29 mouse cellular contexts compared by ENCODE assay signal in the genomic region with DNA sequence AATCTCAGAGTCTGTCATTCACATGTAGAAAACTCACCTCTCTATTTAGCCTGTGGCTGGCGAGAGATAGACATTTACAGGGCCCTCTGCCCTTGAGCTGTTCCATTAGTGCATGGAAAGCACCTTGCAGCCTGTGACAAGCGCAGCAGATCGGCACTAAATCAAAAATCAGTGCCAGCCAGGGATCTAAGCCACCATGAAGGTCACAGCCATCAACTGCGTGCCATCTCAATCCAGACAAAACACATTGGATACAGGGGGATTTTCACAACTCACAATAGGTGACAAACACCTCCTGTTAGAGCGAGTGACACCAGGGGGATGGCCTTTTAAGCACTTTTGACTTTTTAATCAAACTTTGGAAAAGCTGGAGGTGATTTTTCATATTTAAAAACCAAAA. TPM values are rescaled to one million over a fixed set of nuclear protein-coding genes. Genes with fewer than 3 reads are reported as not detected.
DNase-seq lines count a peak whose midpoint lies in the region; ATAC-seq lines count a peak whose summit lies in the region.
"Had no signal": no experiment of that assay in that cellular context is flagged by ENCODE, and none has a peak within 500 bp of the region (broad histone marks: within the 10 kb centered on the region; RNA-seq: fewer than 3 reads in every experiment).

No protein-coding gene starts in this region.

- H3K9me3 ChIP-seq in midbrain, embryonic 11.5 days (ENCODE audit: control insufficient read depth, low read length), result no peaks in the 10 kb centered on the region
- no peaks in the 10 kb centered on the region for H3K9me3 ChIP-seq in midbrain, embryonic 16.5 days (replicated peaks; ENCODE audit: control insufficient read depth, low read length, poor library complexity, severe bottlenecking)
- H3K9me3 ChIP-seq: embryonic facial prominence, embryonic 13.5 days; forebrain, embryonic 10.5 days; forebrain, embryonic 15.5 days; heart, embryonic 12.5 days; hindbrain, embryonic 13.5 days; limb, embryonic 12.5 days; liver, embryonic 15.5 days; neural tube, embryonic 12.5 days had no signal

- H3K4me1 ChIP-seq in midbrain, embryonic 11.5 days (ENCODE audit: control insufficient read depth, insufficient read depth, low read length), result no peaks in the 10 kb centered on the region
- H3K4me1 ChIP-seq in midbrain, embryonic 16.5 days (ENCODE audit: control insufficient read depth, insufficient read depth, low read length), result no peaks in the 10 kb centered on the region
- H3K4me1 ChIP-seq: embryonic facial prominence, embryonic 13.5 days; forebrain, embryonic 10.5 days; forebrain, embryonic 15.5 days; heart, embryonic 12.5 days; hindbrain, embryonic 13.5 days; limb, embryonic 12.5 days; liver, embryonic 15.5 days; neural tube, embryonic 12.5 days had no signal

- H3K9ac ChIP-seq in midbrain, embryonic 11.5 days (ENCODE audit: low read length), result no peak overlapping the region
- no peak overlapping the region for H3K9ac ChIP-seq in midbrain, embryonic 16.5 days (ENCODE audit: low read depth, low read length)
- H3K9ac ChIP-seq: embryonic facial prominence, embryonic 13.5 days; forebrain, embryonic 15.5 days; heart, embryonic 12.5 days; hindbrain, embryonic 13.5 days; limb, embryonic 12.5 days; liver, embryonic 15.5 days; lung, embryonic 14.5 days; neural tube, embryonic 12.5 days had no signal

- no peak overlapping the region for H3K27ac ChIP-seq in midbrain, embryonic 11.5 days (ENCODE audit: low read depth, low read length)
- no peak overlapping the region for H3K27ac ChIP-seq in midbrain, embryonic 16.5 days (ENCODE audit: low read length)
- H3K27ac ChIP-seq: embryonic facial prominence, embryonic 13.5 days; forebrain, embryonic 10.5 days; forebrain, embryonic 15.5 days; hindbrain, embryonic 13.5 days; limb, embryonic 12.5 days; liver, embryonic 15.5 days; neural tube, embryonic 12.5 days had no signal

- no peak overlapping the region for H3K4me3 ChIP-seq in midbrain, embryonic 11.5 days (ENCODE audit: low read depth, low read length)
- no peak overlapping the region for H3K4me3 ChIP-seq in midbrain, embryonic 16.5 days (ENCODE audit: low read depth, low read length)
- H3K4me3 ChIP-seq: embryonic facial prominence, embryonic 13.5 days; forebrain, embryonic 10.5 days; forebrain, embryonic 15.5 days; heart, embryonic 12.5 days; hindbrain, embryonic 13.5 days; limb, embryonic 12.5 days; liver, embryonic 15.5 days; neural tube, embryonic 12.5 days had no signal

- DNase-seq in gastrocnemius, adult 18-20 months (ENCODE audit: low spot score), result peak; percentile 29
- DNase-seq in gastrocnemius, postnatal 14 days, result no peak
- DNase-seq in midbrain, embryonic 11.5 days (ENCODE audit: low spot score, missing footprints), result peak; percentile 75
- DNase-seq in adrenal gland, postnatal 10 days, result peak; percentile 14
- peak; percentile 13 to 17 for DNase-seq in adrenal gland, postnatal 36 days
- no peak for DNase-seq in Muller cell, postnatal 12 days (ENCODE audit: inconsistent ontology term)
- no peak for DNase-seq in thymus, postnatal 14 days
- DNase-seq: B cell, adult 2 months; cerebellum, adult 2 months; gastrocnemius, postnatal 25 days; heart, adult 11 months; heart, postnatal 4 days; kidney, adult 11 months; kidney, postnatal 14 days; layer of hippocampus, adult 9-11 months; lung, embryonic 14.5 days; lung, postnatal 14 days; right cerebral cortex, postnatal 4 days; thymus, adult 2 months had no signal

- no peak for ATAC-seq in midbrain, embryonic 11.5 days (ENCODE audit: low FRiP score)
- ATAC-seq in midbrain, embryonic 16.5 days, result no peak
- ATAC-seq: forebrain, embryonic 15.5 days; inflammation-experienced regulatory T-cells, adult 6 months had no signal

- H3K36me3 ChIP-seq in midbrain, embryonic 11.5 days (ENCODE audit: control insufficient read depth, insufficient read depth, low read length), result no peaks in the 10 kb centered on the region
- no peaks in the 10 kb centered on the region for H3K36me3 ChIP-seq in midbrain, embryonic 16.5 days (ENCODE audit: control insufficient read depth, insufficient read depth, low read length)
- H3K36me3 ChIP-seq: embryonic facial prominence, embryonic 13.5 days; forebrain, embryonic 10.5 days; forebrain, embryonic 15.5 days; heart, embryonic 12.5 days; hindbrain, embryonic 13.5 days; limb, embryonic 12.5 days; liver, embryonic 15.5 days; neural tube, embryonic 12.5 days had no signal

- no peaks in the 10 kb centered on the region; the same call in 1 of the 2 replicates for H3K27me3 ChIP-seq in midbrain, embryonic 11.5 days (ENCODE audit: control insufficient read depth, insufficient read depth, low read length)
- H3K27me3 ChIP-seq in midbrain, embryonic 16.5 days (ENCODE audit: control insufficient read depth, insufficient read depth, low read depth, low read length), result peaks cover 3% of the 10 kb centered on the region
- H3K27me3 ChIP-seq: forebrain, embryonic 15.5 days had no signal

- intact Hi-C loops in gastrocnemius, postnatal 14 days (cut with DNase I; ENCODE audit: low total_unique reads), result no loop called here

- H3K4me2 ChIP-seq in midbrain, embryonic 11.5 days, result no peak overlapping the region
- no peak overlapping the region for H3K4me2 ChIP-seq in midbrain, embryonic 16.5 days (ENCODE audit: low read length)
- H3K4me2 ChIP-seq: forebrain, embryonic 15.5 days; heart, embryonic 12.5 days; hindbrain, embryonic 13.5 days; limb, embryonic 12.5 days; liver, embryonic 15.5 days; lung, embryonic 14.5 days; neural tube, embryonic 12.5 days had no signal

- 57% methylated on average over 5 of the region's 5 CpGs for WGBS in midbrain, embryonic 11.5 days
- 38% methylated on average over 5 of the region's 5 CpGs for WGBS in midbrain, embryonic 16.5 days

RNA-seq across cellular contexts. Expression of a gene that starts 36.0 kb away (rescaled TPM):
- 10 to 100 TPM; 15.8 to 16.0 TPM for total RNA-seq in gastrocnemius, adult 18-20 months (2021)
- 10 to 100 TPM; 13.0 to 13.2 TPM for total RNA-seq in gastrocnemius, postnatal 14 days (2021)
- 23.7 and 24.6 TPM in 2 replicates for polyA plus RNA-seq in midbrain, embryonic 11.5 days (2014; fragmentation: Nextera tagmentation; extraction: Ambion mirVana)
- 25.6 and 27.4 TPM in 2 replicates for polyA plus RNA-seq in midbrain, embryonic 16.5 days (2015; fragmentation: Nextera tagmentation; extraction: Ambion mirVana)
- 10 to 100 TPM; 19.0 to 22.4 TPM for total RNA-seq in adrenal gland, postnatal 10 days (2021)
- 10 to 100 TPM; 19.1 to 21.1 TPM for total RNA-seq in adrenal gland, postnatal 36 days (2021)

Comparison
In these comparisons a context has a peak if more than half of its experiments do, and no peak if none do; other contexts are left out.
1. DNase-seq: peak in gastrocnemius, adult 18-20 months (single experiment), midbrain, embryonic 11.5 days (single experiment), adrenal gland, postnatal 10 days (single experiment) and adrenal gland, postnatal 36 days (2 of 2); none in gastrocnemius, postnatal 14 days (single experiment), Muller cell, postnatal 12 days (single experiment) and thymus, postnatal 14 days (single experiment).